Mouse (Mus musculus): ENCODE measurements around the gene Vmn1r104.
"Not testable (repeated sequence)": the region's sequence is repeated elsewhere in the genome, so short reads cannot be mapped to it uniquely, and the experiment has no call there.

Gene Vmn1r104

GRCm38 (mm10) chr7:20533537-20533936 lies at the start of gene Vmn1r104:
TSS of gene Vmn1r104 (plus strand) at chr7:20533837.
- not testable (repeated sequence) for DNase-seq (ENCODE audit: low spot score in 2 of 2)

GRCm38 (mm10) chr7:20510434-20510833 lies 23.2 kb upstream of the Vmn1r104 start, which contains the start of gene Vmn1r103:
TSS of gene Vmn1r103 (minus strand) at chr7:20510534.
- DNase-seq (ENCODE audit: low spot score in 2 of 2) = not testable (repeated sequence)

- DNase-seq (ENCODE audit: low spot score in 2 of 2) = not testable (repeated sequence)
Measured at GRCm38 (mm10) chr7:20545657-20546056, 12.0 kb downstream of the Vmn1r104 start, which contains the start of gene Gm5726. TSS of gene Gm5726 (minus strand) at chr7:20545757.

GRCm38 (mm10) chr7:20576141-20576540 lies 42.5 kb downstream of the Vmn1r104 start, which contains the start of gene Gm4141:
TSS of gene Gm4141 (minus strand) at chr7:20576241.
- not testable (repeated sequence) for DNase-seq (ENCODE audit: low spot score in 2 of 2)
